Mouse (Mus musculus) c-Kit-positive CD71-negative TER-119-negative erythroid progenitor cells, embryonic 14.5 days (primary cell): ENCODE data around the gene Anln.
A peak's percentile ranks its signal among the peaks of the same experiment; 100 is the strongest.

Experiments used
- DNase-seq: peaks from one replicate; pipeline ENCODE4 v3.0.0-alpha.2; 2013; ENCODE audit warnings: low read depth

The Anln gene

DNA sequence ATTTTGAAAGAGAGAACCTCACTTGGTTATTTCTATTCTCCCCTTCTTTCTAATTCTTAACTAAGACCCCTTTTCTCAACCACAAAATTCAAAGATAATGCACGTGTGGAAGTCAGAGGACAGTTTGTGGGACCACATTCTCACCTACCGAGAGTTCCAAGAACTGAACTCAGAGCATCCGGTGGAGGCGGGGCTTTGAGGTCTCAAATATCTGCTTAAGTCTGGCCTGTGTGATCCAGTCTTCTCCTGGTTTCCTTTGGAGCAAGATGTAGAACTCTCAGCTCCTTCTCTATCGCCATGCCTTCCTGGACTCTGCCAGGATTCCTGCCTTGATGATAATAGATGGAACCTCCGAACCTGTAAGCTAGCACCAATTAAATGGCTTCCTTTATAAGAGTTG lies 13.0 kb upstream of the Anln start:
- no peak for DNase-seq

- no peak for DNase-seq
Observed at GRCm38 (mm10) chr9:22399021-22399420, 10.0 kb upstream of the Anln start.

GRCm38 (mm10) chr9:22394725-22395124 lies 5.7 kb upstream of the Anln start:
- no peak for DNase-seq

DNA sequence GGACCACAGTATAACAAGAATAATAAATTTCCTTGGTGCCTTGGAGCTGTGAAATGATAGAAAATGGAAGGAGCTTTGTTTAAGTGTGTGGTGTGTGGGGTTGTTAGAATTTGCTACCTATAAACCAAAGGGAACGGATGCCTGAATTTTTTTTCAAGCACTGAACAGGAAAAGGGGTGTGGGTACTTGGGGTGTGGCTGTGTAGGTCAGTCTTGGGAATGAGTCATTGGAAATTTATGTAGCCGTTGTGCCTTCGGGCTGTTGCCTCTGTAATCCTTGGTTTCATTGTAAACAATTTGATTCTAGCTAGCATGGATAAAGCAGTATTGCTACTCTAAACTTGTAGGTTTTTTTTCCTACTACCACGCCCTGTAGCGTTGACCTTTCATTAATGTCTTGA lies 1.4 kb upstream of the Anln start:
- DNase-seq: no peak

DNA sequence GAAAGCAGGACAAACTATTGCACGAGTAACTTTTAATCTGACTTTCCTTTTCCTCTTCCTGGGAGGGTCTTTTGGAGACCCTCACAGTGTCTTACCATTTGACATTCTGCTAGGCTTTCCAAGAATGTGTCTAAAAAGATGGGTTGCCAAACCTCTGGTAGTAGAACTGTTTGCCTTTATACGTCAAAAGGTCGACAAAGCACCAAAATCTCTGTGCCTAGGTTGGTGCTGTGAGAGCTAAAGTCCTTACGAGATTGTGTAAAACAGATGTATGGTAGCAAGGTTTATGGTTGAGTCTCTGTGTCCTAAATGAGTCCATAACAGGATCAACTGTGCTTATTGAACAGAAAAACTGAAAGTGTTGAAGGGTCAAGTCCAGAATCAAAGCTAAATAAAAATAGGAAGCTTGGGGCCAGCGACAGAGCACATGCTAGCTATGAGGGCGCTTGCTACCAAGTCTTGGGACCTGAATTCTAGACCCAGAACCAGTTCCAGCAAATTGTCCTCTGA lies 803 bp upstream of the Anln start:
- DNase-seq: no peak

GRCm38 (mm10) chr9:22388401-22388980 lies 497 bp downstream of the Anln start:
- no peak for DNase-seq

DNA sequence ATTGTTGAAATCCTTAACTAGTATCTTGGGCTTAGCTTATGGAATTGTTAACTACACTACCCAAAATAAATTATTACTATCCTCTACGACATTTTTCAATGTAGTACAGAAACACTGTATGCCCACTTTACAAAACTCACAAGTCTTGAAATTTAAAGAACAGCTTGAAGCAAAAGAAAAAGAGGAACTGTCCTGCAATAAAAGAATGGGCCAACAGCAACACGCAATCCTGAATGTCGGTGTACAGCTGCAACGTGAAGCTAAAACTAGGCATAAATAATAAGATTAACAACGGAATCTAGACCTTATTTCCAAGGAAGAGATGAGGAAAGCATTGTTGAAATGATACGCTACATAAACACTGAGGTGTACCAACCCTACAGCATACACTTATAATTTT lies 1.1 kb downstream of the Anln start:
- no peak for DNase-seq

- DNase-seq: no peak
Observed at GRCm38 (mm10) chr9:22385890-22386289, 3.1 kb downstream of the Anln start.

DNA sequence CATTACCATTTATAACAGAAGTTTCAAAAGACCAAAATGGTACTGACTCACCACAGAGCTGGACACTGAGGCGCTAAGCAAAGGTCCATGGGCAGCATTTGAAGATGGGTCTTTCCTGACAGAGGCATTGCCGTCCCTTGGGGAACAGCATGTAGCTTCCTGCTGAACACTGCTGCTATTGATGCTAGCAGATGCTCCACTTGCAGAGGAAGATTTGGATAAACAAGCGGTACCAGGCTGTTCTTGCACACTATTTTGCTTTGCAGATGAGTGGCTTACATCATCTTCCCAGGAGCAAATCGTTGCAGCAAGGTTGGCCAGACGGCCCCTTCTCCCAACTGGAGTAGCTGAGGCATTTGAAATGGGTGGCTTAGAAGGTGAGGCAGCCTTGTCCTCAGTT lies 12.9 kb downstream of the Anln start:
- DNase-seq: no peak

DNA sequence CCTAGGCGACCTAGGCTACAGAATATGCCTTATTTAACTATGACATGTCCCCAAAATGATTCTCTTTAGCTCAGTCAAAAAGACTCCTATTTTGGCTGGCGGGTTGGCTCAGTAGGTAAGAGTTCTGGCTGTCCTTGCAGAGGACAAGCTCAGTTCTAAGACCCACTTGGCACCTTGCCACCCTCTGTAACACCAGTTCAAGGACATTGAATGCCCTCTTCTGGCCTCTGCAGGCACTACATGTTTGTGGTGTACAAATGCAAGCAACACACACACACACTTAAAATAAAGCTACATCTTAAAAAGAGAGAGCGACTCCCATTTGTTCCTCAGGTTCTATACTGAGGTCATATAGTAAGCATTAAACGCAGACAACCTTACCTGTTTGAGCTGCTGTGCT lies 16.2 kb downstream of the Anln start:
- DNase-seq: no peak

DNA sequence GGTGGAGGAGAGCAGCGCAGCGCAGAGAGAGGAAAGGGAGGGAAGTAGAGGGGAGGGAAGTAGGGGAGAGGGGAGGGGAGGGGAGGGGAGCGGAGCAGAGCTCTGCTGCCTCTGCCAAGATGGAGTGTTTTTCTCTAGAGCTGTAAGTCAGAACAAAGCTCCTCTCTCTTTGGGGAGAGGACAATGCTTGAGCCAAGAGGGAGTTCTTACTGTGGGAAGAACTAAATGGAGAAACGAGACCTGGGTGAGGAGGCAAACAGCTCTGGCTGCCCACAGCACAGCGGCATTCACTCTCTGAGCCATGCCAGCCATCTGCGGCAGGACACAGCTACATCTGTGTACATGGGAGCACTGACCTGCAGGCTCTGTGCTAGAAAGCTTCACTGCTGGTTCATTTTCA lies 21.0 kb downstream of the Anln start:
- DNase-seq: no peak

- DNase-seq: no peak
Observed at GRCm38 (mm10) chr9:22366621-22367020, 22.4 kb downstream of the Anln start.

DNA sequence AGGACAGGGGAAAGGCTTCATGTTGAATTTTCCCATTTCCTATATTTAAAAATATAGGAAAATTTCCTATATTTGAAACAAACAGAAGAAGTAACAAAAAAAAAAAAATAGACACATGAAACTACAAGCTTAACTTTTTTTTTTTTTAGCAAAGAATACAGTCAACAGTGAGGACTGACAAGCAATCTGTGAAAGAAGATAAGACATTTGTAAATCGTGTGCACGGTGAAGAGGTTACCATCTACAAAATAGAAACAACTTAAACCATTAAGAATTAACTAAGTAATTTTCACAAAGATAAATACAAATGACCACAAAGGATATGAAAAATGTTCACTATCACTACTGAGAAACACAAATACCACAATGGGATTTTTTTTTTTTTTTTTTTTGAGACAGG lies 22.8 kb downstream of the Anln start:
- DNase-seq: no peak

DNA sequence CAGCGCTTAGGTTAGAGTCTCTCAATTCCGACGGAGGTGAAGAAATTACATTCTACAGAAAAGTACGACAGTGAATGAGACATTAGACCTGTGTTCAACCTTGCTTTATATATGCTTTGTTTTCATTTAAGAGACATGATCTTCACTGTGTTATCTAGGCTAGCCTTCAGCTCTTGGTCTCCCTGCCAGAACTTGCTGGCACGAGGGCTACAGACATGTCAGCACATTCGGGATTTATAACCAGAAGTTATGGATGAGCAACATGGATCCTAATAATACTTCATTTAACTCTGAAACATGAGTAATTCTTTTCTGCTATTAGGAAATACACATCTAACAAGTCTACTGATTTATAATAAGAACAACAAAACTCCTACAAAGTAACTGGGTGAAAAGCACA lies 28.1 kb downstream of the Anln start:
- DNase-seq: no peak

GRCm38 (mm10) chr9:22355919-22356318 lies 33.1 kb downstream of the Anln start:
- DNase-seq: no peak

- DNase-seq: no peak
Observed at GRCm38 (mm10) chr9:22353901-22354300, 35.1 kb downstream of the Anln start.

DNA sequence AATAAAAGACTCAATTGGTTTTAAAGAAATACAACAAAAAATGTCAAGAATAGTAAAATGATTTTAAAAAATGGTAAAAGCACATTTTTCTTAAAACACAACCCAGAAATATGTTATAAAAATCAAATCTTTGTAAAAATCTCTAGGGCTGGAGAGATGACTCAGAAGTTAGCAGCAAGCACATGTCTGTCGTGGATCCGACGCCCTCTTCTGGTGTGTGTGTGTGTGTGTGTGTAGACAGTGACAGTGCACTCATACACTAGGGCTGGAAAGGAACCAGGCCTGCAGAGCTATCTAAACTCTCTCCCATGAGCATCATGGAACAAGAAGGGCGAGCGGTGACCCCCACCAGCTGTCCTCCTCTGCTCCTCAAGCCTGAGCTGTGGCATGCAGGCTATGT lies 35.5 kb downstream of the Anln start:
- no peak for DNase-seq

DNA sequence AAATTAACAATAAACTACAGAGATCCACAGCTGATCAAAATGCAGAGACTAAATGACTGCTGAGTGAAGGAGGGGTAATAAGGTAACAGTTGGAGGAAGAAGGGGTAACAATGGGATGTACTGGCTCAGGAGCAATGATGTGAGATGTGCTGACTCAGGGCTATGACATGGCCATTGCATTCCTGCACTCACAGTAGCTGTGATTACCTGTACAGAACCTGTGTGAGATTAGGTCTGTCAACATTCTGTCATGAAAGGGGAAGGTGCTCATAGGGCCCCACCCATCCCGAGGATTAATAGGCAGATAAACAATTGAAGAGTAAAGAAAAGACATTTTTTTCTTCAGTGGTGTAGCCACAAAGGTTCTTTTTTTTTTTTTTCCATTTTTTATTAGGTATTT lies 48.7 kb downstream of the Anln start:
- no peak for DNase-seq

DNA sequence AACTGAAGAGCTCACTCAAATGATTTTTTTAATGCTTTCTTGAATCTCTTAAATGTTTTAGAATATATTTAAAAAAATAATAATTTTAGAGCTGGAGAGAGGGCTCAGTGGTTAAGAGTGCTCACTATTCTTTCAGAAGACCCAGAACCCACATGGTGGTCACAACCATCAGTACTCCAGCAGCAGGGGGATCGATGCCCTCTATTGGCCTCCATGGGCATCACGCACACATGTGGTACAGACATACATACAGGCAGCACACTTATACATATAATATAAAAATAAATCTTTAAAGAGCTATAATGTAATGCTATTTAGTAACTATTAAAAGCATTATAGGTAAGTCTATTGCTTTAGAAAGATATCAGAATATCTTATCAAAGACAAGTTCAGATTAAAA lies 51.8 kb downstream of the Anln start:
- no peak for DNase-seq

DNA sequence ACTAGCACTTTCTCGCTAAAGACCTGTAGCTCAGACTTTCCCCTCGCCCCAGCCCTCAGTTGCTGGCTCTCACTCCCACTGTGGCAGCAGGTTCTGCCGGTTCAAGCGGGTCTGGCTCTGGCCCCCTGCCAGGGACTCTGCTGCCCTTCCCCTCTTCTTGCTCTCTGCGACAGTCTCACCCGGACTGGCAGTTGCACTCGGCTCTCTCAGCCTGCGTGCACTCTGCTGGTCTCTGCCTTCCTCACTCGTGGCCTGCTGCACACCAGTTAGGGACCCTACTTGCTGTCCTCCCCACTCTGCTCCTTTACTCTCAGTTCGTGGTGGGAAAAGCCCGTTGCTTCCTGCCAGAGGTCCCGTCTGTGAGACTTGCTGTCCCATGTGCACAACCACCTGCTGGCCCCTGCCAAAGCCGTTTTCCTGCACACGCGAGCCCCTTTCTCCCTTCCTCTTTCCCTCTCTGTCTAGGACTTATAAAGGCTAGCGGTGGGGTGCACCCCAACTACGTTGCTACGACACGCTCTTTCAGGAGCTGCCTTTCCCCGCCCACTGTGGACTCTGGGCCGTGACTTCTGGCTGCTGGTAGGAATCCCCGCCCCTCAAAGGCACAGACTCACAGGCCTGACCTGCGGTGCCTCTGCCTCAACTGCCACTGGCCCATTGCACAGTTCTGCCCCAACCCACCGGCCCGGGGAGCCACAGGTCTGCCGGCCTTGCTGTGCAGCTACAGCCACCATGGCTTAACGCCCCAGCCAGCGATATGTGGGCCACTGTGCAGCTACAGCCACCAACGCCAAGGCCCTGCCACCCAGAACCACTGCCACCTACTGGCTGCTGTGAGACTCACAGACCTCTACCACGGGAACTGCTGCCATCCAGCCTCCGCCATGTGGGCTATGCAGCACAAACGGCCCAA lies 61.3 kb downstream of the Anln start:
- peak; percentile 86 for DNase-seq

- no peak for DNase-seq
Observed at GRCm38 (mm10) chr9:22327099-22327474, 61.9 kb downstream of the Anln start.

- DNase-seq: no peak
Observed at GRCm38 (mm10) chr9:22324579-22324978, 64.4 kb downstream of the Anln start.

GRCm38 (mm10) chr9:22322381-22323211 lies 66.4 kb downstream of the Anln start:
- no peak for DNase-seq
